Mouse (Mus musculus) CH12.LX (cell line): ENCODE measurements around the gene Fgd6. TPM values are rescaled to one million over a fixed set of nuclear protein-coding genes. Genes with fewer than 3 reads are reported as not detected.
A peak's percentile ranks its signal among the peaks of the same experiment; 100 is the strongest.

Source experiments
- DNase-seq: peaks from one replicate; pipeline ENCODE4 v3.0.0-alpha.2; 2013; ENCODE audit errors: extremely low read depth
- H3K27ac ChIP-seq: 2 replicates; pipeline ENCODE4 v1.5.1; 2012; ENCODE audit warnings: low read depth, mild to moderate bottlenecking, control low read depth, moderate library complexity; ENCODE audit not compliant: insufficient read depth
- H3K27me3 ChIP-seq: replicated peaks from 2 replicates; pipeline ENCODE3; 2012; ENCODE audit warnings: inconsistent platforms
- H3K36me3 ChIP-seq, 2 experiments: replicated peaks in 1 of 2; 2 replicates each; pipeline versions ENCODE3 to v1.6.1; 2012; ENCODE audit warnings: inconsistent platforms in 1 of 2, low read length in 1 of 2, mild to moderate bottlenecking in 1 of 2, mixed read lengths in 1 of 2, moderate library complexity in 1 of 2; ENCODE audit not compliant: control insufficient read depth in 1 of 2, insufficient read depth in 1 of 2
- H3K4me1 ChIP-seq, 2 experiments: 2 replicates each; pipeline ENCODE4 v1.6.1; 2012; ENCODE audit warnings: inconsistent platforms in 1 of 2, moderate library complexity in 1 of 2; ENCODE audit not compliant: insufficient read depth in 2 of 2, control insufficient read depth in 1 of 2
- H3K4me2 ChIP-seq: 2 replicates; pipeline ENCODE4 v1.6.1; 2012; ENCODE audit warnings: low read depth, mild to moderate bottlenecking, control low read depth; ENCODE audit not compliant: poor library complexity, insufficient read depth, severe bottlenecking
- H3K4me3 ChIP-seq, 3 experiments: fragments of 150-350 bp in 1 of 3; sonication (generic) in 1 of 3; replicated peaks in 1 of 3; 2 replicates each; pipeline versions ENCODE3 to v1.5.1; 2011 to 2012; ENCODE audit warnings: low read depth in 2 of 3, low read length in 2 of 3, mild to moderate bottlenecking in 2 of 3, moderate library complexity in 2 of 3, control low read depth in 1 of 3, improper control_type of control experiment in 1 of 3, inconsistent platforms in 1 of 3, mixed read lengths in 1 of 3; ENCODE audit not compliant: poor library complexity in 1 of 3
- H3K79me2 ChIP-seq: replicated peaks from 2 replicates; pipeline ENCODE4 v1.6.1; 2012; ENCODE audit warnings: mild to moderate bottlenecking, moderate library complexity; ENCODE audit not compliant: control insufficient read depth, poor library complexity, insufficient read depth, severe bottlenecking; ENCODE audit errors: extremely low read depth
- H3K9ac ChIP-seq: 2 replicates; pipeline ENCODE4 v1.6.1; 2012; ENCODE audit warnings: low read depth, mild to moderate bottlenecking, control low read depth, moderate library complexity; ENCODE audit not compliant: insufficient read depth
- H3K9me3 ChIP-seq: replicated peaks from 2 replicates; pipeline ENCODE3; 2012; ENCODE audit warnings: low read length, inconsistent platforms, mixed read lengths
- CHD1 ChIP-seq: IDR thresholded peaks from 2 replicates; pipeline ENCODE4 v1.6.1; 2012; ENCODE audit warnings: low read depth, low read length, improper control_type of control experiment, inconsistent platforms
- E2F4 ChIP-seq: IDR thresholded peaks from 2 replicates; pipeline ENCODE4 v1.6.1; 2011; ENCODE audit warnings: low read depth, low read length, improper control_type of control experiment; ENCODE audit not compliant: insufficient replicate concordance
- ELF1 ChIP-seq: IDR thresholded peaks from 2 replicates; pipeline ENCODE4 v1.6.1; 2014; ENCODE audit warnings: low read depth, mild to moderate bottlenecking, inconsistent platforms, low read length, improper control_type of control experiment
- ETS1 ChIP-seq: conservative IDR thresholded peaks from 2 replicates; pipeline ENCODE4 v1.6.1; 2012; ENCODE audit warnings: low read depth, mild to moderate bottlenecking, inconsistent platforms, low read length, improper control_type of control experiment, moderate library complexity
- IRF4 ChIP-seq: IDR thresholded peaks from 2 replicates; pipeline ENCODE4 v1.6.1; 2014; ENCODE audit warnings: low read depth, mild to moderate bottlenecking, inconsistent platforms, low read length, improper control_type of control experiment
- JUND ChIP-seq: conservative IDR thresholded peaks from 2 replicates; pipeline ENCODE4 v1.6.1; 2011; ENCODE audit warnings: low read depth, low read length, improper control_type of control experiment
- MAFK ChIP-seq: IDR thresholded peaks from 2 replicates; pipeline ENCODE4 v1.6.1; 2011; ENCODE audit warnings: low read length, improper control_type of control experiment; ENCODE audit not compliant: insufficient replicate concordance
- MAX ChIP-seq: IDR thresholded peaks from 2 replicates; pipeline ENCODE4 v1.6.1; 2011; ENCODE audit warnings: low read length, improper control_type of control experiment
- MAZ ChIP-seq: IDR thresholded peaks from 2 replicates; pipeline ENCODE4 v1.6.1; 2012; ENCODE audit warnings: low read depth, mild to moderate bottlenecking, inconsistent platforms, low read length, improper control_type of control experiment, moderate library complexity
- MEF2A ChIP-seq: IDR thresholded peaks from 2 replicates; pipeline ENCODE4 v1.6.1; 2014; ENCODE audit warnings: low read depth, mild to moderate bottlenecking, inconsistent platforms, low read length, improper control_type of control experiment, borderline replicate concordance
- PAX5 ChIP-seq: IDR thresholded peaks from 2 replicates; pipeline ENCODE4 v1.6.1; 2012; ENCODE audit warnings: low read length, inconsistent platforms, mixed read lengths
- RCOR1 ChIP-seq: conservative IDR thresholded peaks from 2 replicates; pipeline ENCODE4 v1.6.1; 2012; ENCODE audit warnings: low read depth, mild to moderate bottlenecking, inconsistent platforms, low read length, improper control_type of control experiment
- USF1 ChIP-seq: IDR thresholded peaks from 2 replicates; pipeline ENCODE4 v1.6.1; 2014; ENCODE audit warnings: low read depth, mild to moderate bottlenecking, inconsistent platforms, low read length, improper control_type of control experiment
- USF2 ChIP-seq: conservative IDR thresholded peaks from 2 replicates; pipeline ENCODE4 v1.6.1; 2011; ENCODE audit warnings: low read depth, low read length, improper control_type of control experiment
- ZMIZ1 ChIP-seq: IDR thresholded peaks from 2 replicates; pipeline ENCODE4 v1.6.1; 2012; ENCODE audit warnings: low read depth, mild to moderate bottlenecking, inconsistent platforms, low read length, improper control_type of control experiment
- ZNF384 ChIP-seq: IDR thresholded peaks from 2 replicates; pipeline ENCODE4 v1.6.1; 2012; ENCODE audit warnings: low read depth, low read length, improper control_type of control experiment, inconsistent platforms
- dilution Hi-C: fragments of 300-500 bp; cut with MboI; formaldehyde crosslinking; loops from 2 replicates; pipeline ENCODE4 v1.14.3; 2020; ENCODE audit warnings: low sequenced_read_pairs; ENCODE audit not compliant: extremely low pct_unique_long_range_greater_than_20kb, extremely low pct_ligation_motif_present
- in situ Hi-C: fragments of 300-500 bp; cut with MboI; formaldehyde crosslinking; loops from 3 replicates; pipeline ENCODE4 v1.14.3; 2019; ENCODE audit warnings: low sequenced_read_pairs, low pct_ligation_motif_present, low pct_unique_long_range_greater_than_20kb, mixed read lengths
- polyA plus RNA-seq: library from polyadenylated mRNA; unstranded; fragments of >175 nt; gene quantifications from 2 replicates; pipeline ENCODE4 v1.2.1, GENCODE M21; 2012; ENCODE audit warnings: low read depth; ENCODE audit not compliant: insufficient read length
- total RNA-seq, 2 experiments: library from RNA; depleted of rRNA; stranded (reverse); fragments of 300-350 nt in 1 of 2; fragments of >200 nt in 1 of 2; gene quantifications; 2 replicates each; pipeline ENCODE4 v1.2.3; 2012 to 2014

The Fgd6 gene
- total and polyA plus RNA-seq, 3 experiments: 3.3 to 7.2 (median 5.0) TPM

- H3K4me1 ChIP-seq: peaks cover 0 to 30% of the 10 kb centered on the region in 2 experiments; a peak in 2 of 4 replicates
- TF ChIP-seq USF1 (peak; percentile 19; the same call in 1 of the 2 replicates), MAFK (no peak), MAX (peak; percentile 27; the same call in 1 of the 2 replicates), CHD1 (no peak)
- H3K4me2 ChIP-seq: peak overlapping the region; percentile 97
- peaks cover 3% of the 10 kb centered on the region for H3K9me3 ChIP-seq
- peaks cover under 1 to 11% of the 10 kb centered on the region in 2 experiments for H3K36me3 ChIP-seq
- H3K9ac ChIP-seq: no peak overlapping the region
- dilution Hi-C loops: no loop called here
- H3K27ac ChIP-seq: no peak overlapping the region
- H3K79me2 ChIP-seq: peaks cover 62% of the 10 kb centered on the region
- peak overlapping the region in 1 of 3 experiments; percentile 93 for H3K4me3 ChIP-seq
- in situ Hi-C loops: loop anchor here (5.0 kb wide), 1 partner anchor 69 kb away; no protein-coding TSS in a partner anchor
- no peaks in the 10 kb centered on the region for H3K27me3 ChIP-seq
- no peak for DNase-seq
Measured at GRCm38 (mm10) chr10:94038366-94039260, 2.8 kb downstream of the Fgd6 start.

DNA sequence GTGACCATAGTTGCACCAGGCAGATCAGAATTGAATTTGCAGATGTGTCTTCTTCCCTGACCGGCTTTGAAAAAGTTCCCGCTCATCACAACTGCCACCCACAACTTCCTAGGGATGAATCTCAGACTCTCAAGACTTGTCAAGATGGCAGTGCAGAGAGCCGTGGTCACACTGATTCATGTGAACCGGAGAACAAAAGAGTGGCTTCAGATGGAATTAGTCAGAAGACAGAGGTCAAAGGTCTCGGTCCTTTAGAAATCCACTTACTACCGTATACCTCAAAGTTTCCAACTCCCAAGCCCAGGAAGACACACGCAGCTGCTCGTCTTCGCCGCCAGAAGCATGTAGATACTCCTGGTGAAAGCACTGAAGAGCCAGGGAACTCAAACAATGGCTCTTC lies 8.1 kb downstream of the Fgd6 start:
- in situ Hi-C loops: no loop called here
- Histone ChIP-seq H3K9me3 (peaks cover 3% of the 10 kb centered on the region), H3K27ac (no peak overlapping the region), H3K27me3 (no peaks in the 10 kb centered on the region), H3K4me1 (peaks cover 4 to 30% of the 10 kb centered on the region in 2 experiments; a peak in 3 of 4 replicates), H3K36me3 (peaks cover 26 to 56% of the 10 kb centered on the region in 2 experiments), H3K9ac (no peak overlapping the region), H3K4me2 (no peak overlapping the region), H3K4me3 (no peak overlapping the region), H3K79me2 (peaks cover 37% of the 10 kb centered on the region)
- no peak for DNase-seq
- dilution Hi-C loops: no loop called here
- TF ChIP-seq MAZ (no peak), ZMIZ1 (no peak), RCOR1 (no peak), JUND (no peak), USF1 (no peak), ZNF384 (no peak), ETS1 (no peak), MEF2A (no peak), USF2 (no peak), PAX5 (no peak), E2F4 (no peak), ELF1 (no peak), IRF4 (no peak)
